Mouse (Mus musculus) A20 (cell line): ENCODE data around the gene Speer4a.
A peak's percentile ranks its signal among the peaks of the same experiment; 100 is the strongest.
"Not testable (repeated sequence)": the region's sequence is repeated elsewhere in the genome, so short reads cannot be mapped to it uniquely, and the experiment has no call there.

Experiments used
- DNase-seq: peaks from one replicate; pipeline ENCODE4 v3.0.0-alpha.2; 2011; ENCODE audit warnings: low read depth, low spot score

The Speer4a gene

GRCm38 (mm10) chr5:26039458-26039857, at the start of gene Speer4a:
Speer4a (minus strand) TSS chr5:26039558.
- not testable (repeated sequence) for DNase-seq

- peak; percentile 33 for DNase-seq
Measured at GRCm38 (mm10) chr5:26079023-26079422, 39.7 kb upstream of the Speer4a start.

- DNase-seq, result no peak
Measured at GRCm38 (mm10) chr5:26070716-26071115, 31.4 kb upstream of the Speer4a start.

- not testable (repeated sequence) for DNase-seq
Measured at GRCm38 (mm10) chr5:26058481-26058880, 19.1 kb upstream of the Speer4a start, which contains the start of gene Gm7347. Gm7347 (minus strand) TSS chr5:26058581.

GRCm38 (mm10) chr5:26022816-26023215, 16.5 kb downstream of the Speer4a start, which contains the start of gene Gm5862:
Gm5862 (minus strand) TSS chr5:26022916.
- DNase-seq, result not testable (repeated sequence)

- not testable (repeated sequence) for DNase-seq
Measured at GRCm38 (mm10) chr5:26007697-26008096, 31.7 kb downstream of the Speer4a start.

GRCm38 (mm10) chr5:26006937-26007695, 32.2 kb downstream of the Speer4a start:
- not testable (repeated sequence) for DNase-seq

- DNase-seq, result not testable (repeated sequence)
Measured at GRCm38 (mm10) chr5:26004698-26005097, 34.7 kb downstream of the Speer4a start, which contains the start of gene Gm1979. Gm1979 (minus strand) TSS chr5:26004798.

- DNase-seq, result not testable (repeated sequence)
Measured at GRCm38 (mm10) chr5:25988550-25988949, 50.8 kb downstream of the Speer4a start, which contains the start of gene Gm21698. Gm21698 (minus strand) TSS chr5:25988650.
